Mouse (Mus musculus): ENCODE measurements at regions not wholly inside any gene's neighbourhood (a gene's known extent, or its start where the extent isn't known, plus 50 kb on each side); places are given as distances from the start of the nearest gene placed in this dataset.

GRCm38 (mm10) chr6:99824808-99825207, 98.6 kb upstream of the Prok2 start:
- Histone ChIP-seq H3K36me3 (ENCODE audit: control insufficient read depth in 1 of 2, insufficient read depth in 2 of 2, low read length in 2 of 2) (no peaks in the 10 kb centered on the region), H3K9me3 (replicated peaks; ENCODE audit: insufficient read depth, low read length) (no peaks in the 10 kb centered on the region)
- no peak for DNase-seq (ENCODE audit: low read depth, low spot score)

GRCm38 (mm10) chr6:99822471-99822870, 96.3 kb upstream of the Prok2 start:
- no peak for DNase-seq (ENCODE audit: low read depth, low spot score)
- H3K9me3 ChIP-seq (replicated peaks; ENCODE audit: insufficient read depth, low read length), result no peaks in the 10 kb centered on the region
- no peak overlapping the region for H3K27ac ChIP-seq (ENCODE audit: control insufficient read depth, low read depth, low read length)
- H3K4me3 ChIP-seq (ENCODE audit: control insufficient read depth in 1 of 2, insufficient read depth in 1 of 2, low read depth in 2 of 2, low read length in 2 of 2), result no peak overlapping the region
- no peaks in the 10 kb centered on the region for H3K79me2 ChIP-seq (ENCODE audit: control insufficient read depth, insufficient read depth, low read length, poor library complexity)
- H3K36me3 ChIP-seq (ENCODE audit: control insufficient read depth in 1 of 2, insufficient read depth in 2 of 2, low read length in 2 of 2), result no peaks in the 10 kb centered on the region
- H3K27me3 ChIP-seq (ENCODE audit: control insufficient read depth in 1 of 2, insufficient read depth in 2 of 2, low read length in 2 of 2), result no peaks in the 10 kb centered on the region; a peak in 1 of 4 replicates
- TF ChIP-seq POLR2AphosphoS2 (IDR thresholded peaks at IDR 0.05; ENCODE audit: low read length), result no peak
- no peak for TF ChIP-seq TBP (IDR thresholded peaks at IDR 0.05; ENCODE audit: low read depth, low read length)
- no peak for TF ChIP-seq ZNF384 (IDR thresholded peaks at IDR 0.05; ENCODE audit: low read depth, low read length)
- no peak for TF ChIP-seq SIN3A (IDR thresholded peaks at IDR 0.05; ENCODE audit: low read length)
- TF ChIP-seq EP300 (IDR thresholded peaks at IDR 0.05; ENCODE audit: low read depth in 1 of 2, low read length in 2 of 2), result no peak
- TF ChIP-seq MAZ (IDR thresholded peaks at IDR 0.05; ENCODE audit: low read depth, low read length), result no peak
- TF ChIP-seq RCOR1 (IDR thresholded peaks at IDR 0.05; ENCODE audit: low read depth, low read length), result no peak
- no peak for TF ChIP-seq NRF1 (IDR thresholded peaks at IDR 0.05; ENCODE audit: insufficient read depth, low read depth, low read length, poor library complexity, severe bottlenecking)
- no peak for TF ChIP-seq TCF12 (IDR thresholded peaks at IDR 0.05; ENCODE audit: low read depth, low read length)
- no peak for TF ChIP-seq UBTF (IDR thresholded peaks at IDR 0.05; ENCODE audit: borderline replicate concordance, insufficient read depth, low read depth, low read length)
- no peak for TF ChIP-seq CHD1 (IDR thresholded peaks at IDR 0.05; ENCODE audit: low read depth, low read length)
- no peak for TF ChIP-seq ZKSCAN1 (IDR thresholded peaks at IDR 0.05; ENCODE audit: low read depth, low read length)
- TF ChIP-seq CTCF (IDR thresholded peaks at IDR 0.05 in 2 of 3, conservative IDR thresholded peaks at IDR 0.05 in 1 of 3; ENCODE audit: control insufficient read depth in 1 of 3, insufficient read depth in 1 of 3, low read depth in 2 of 3, low read length in 3 of 3, poor library complexity in 1 of 3, severe bottlenecking in 1 of 3), result no peak
- TF ChIP-seq KAT2A (conservative IDR thresholded peaks at IDR 0.05; ENCODE audit: low read depth, low read length), result no peak
- no peak for TF ChIP-seq E2F4 (IDR thresholded peaks at IDR 0.05; ENCODE audit: borderline replicate concordance, low read depth, low read length)
- no peaks in the 10 kb centered on the region for H3K4me1 ChIP-seq (ENCODE audit: control insufficient read depth in 1 of 2, insufficient read depth in 2 of 2, low read length in 2 of 2)
- no peak overlapping the region for H3K9ac ChIP-seq (ENCODE audit: control insufficient read depth, low read depth, low read length, poor library complexity, severe bottlenecking)

More at GRCm38 (mm10) chr6:99824808-99825207, 98.6 kb upstream of the Prok2 start:
- Histone ChIP-seq H3K4me1 (ENCODE audit: control insufficient read depth in 1 of 2, insufficient read depth in 2 of 2, low read length in 2 of 2) (no peaks in the 10 kb centered on the region), H3K27ac (ENCODE audit: control insufficient read depth, low read depth, low read length) (no peak overlapping the region), H3K79me2 (ENCODE audit: control insufficient read depth, insufficient read depth, low read length, poor library complexity) (no peaks in the 10 kb centered on the region), H3K4me3 (ENCODE audit: control insufficient read depth in 1 of 2, insufficient read depth in 1 of 2, low read depth in 2 of 2, low read length in 2 of 2) (no peak overlapping the region), H3K27me3 (ENCODE audit: control insufficient read depth in 1 of 2, insufficient read depth in 2 of 2, low read length in 2 of 2) (no peaks in the 10 kb centered on the region; a peak in 1 of 4 replicates), H3K9ac (ENCODE audit: control insufficient read depth, low read depth, low read length, poor library complexity, severe bottlenecking) (no peak overlapping the region)
- TF ChIP-seq MXI1 (IDR thresholded peaks at IDR 0.05; ENCODE audit: low read depth, low read length), result no peak
- no peak for TF ChIP-seq TAL1 (IDR thresholded peaks at IDR 0.05; ENCODE audit: low read length)

Measured in MEL (cell line).